Mouse (Mus musculus): ENCODE measurements around the gene Pdcd5. TPM values are rescaled to one million over a fixed set of nuclear protein-coding genes. Genes with fewer than 3 reads are reported as not detected.

Gene Pdcd5
- 117 and 120 TPM in 2 replicates for polyA plus RNA-seq (2012; rRNA removed)

GRCm38 (mm10) chr7:35647101-35647698, at the start of gene Pdcd5:
TSS of gene Pdcd5 (minus strand) at chr7:35647521.
- peak; percentile 96 for DNase-seq (ENCODE audit: low spot score)

GRCm38 (mm10) chr7:35692641-35693040, 45.3 kb upstream of the Pdcd5 start:
- DNase-seq (ENCODE audit: low spot score) = no peak

GRCm38 (mm10) chr7:35692117-35692516, 44.8 kb upstream of the Pdcd5 start:
- no peak for DNase-seq (ENCODE audit: low spot score)

- DNase-seq (ENCODE audit: low spot score) = no peak
Measured at GRCm38 (mm10) chr7:35688781-35689349, 41.5 kb upstream of the Pdcd5 start.

- no peak for DNase-seq (ENCODE audit: low spot score)
Measured at GRCm38 (mm10) chr7:35688276-35688675, 41.0 kb upstream of the Pdcd5 start.

- no peak for DNase-seq (ENCODE audit: low spot score)
Measured at GRCm38 (mm10) chr7:35687229-35687628, 39.9 kb upstream of the Pdcd5 start.

GRCm38 (mm10) chr7:35686756-35687155, 39.4 kb upstream of the Pdcd5 start:
- peak; percentile 49 for DNase-seq (ENCODE audit: low spot score)

- DNase-seq (ENCODE audit: low spot score) = no peak
Measured at GRCm38 (mm10) chr7:35686216-35686615, 38.9 kb upstream of the Pdcd5 start.

- no peak for DNase-seq (ENCODE audit: low spot score)
Measured at GRCm38 (mm10) chr7:35683409-35684122, 36.2 kb upstream of the Pdcd5 start.

GRCm38 (mm10) chr7:35681559-35681958, 34.2 kb upstream of the Pdcd5 start:
- DNase-seq (ENCODE audit: low spot score) = no peak

- DNase-seq (ENCODE audit: low spot score) = no peak
Measured at GRCm38 (mm10) chr7:35678976-35679375, 31.7 kb upstream of the Pdcd5 start.

GRCm38 (mm10) chr7:35668066-35669041, 21.0 kb upstream of the Pdcd5 start:
- DNase-seq (ENCODE audit: low spot score) = no peak

GRCm38 (mm10) chr7:35663790-35664376, 16.6 kb upstream of the Pdcd5 start:
- no peak for DNase-seq (ENCODE audit: low spot score)

- no peak for DNase-seq (ENCODE audit: low spot score)
Measured at GRCm38 (mm10) chr7:35659173-35659572, 11.9 kb upstream of the Pdcd5 start.

- no peak for DNase-seq (ENCODE audit: low spot score)
Measured at GRCm38 (mm10) chr7:35657829-35658228, 10.5 kb upstream of the Pdcd5 start.

GRCm38 (mm10) chr7:35651583-35652270, 4.4 kb upstream of the Pdcd5 start:
- no peak for DNase-seq (ENCODE audit: low spot score)

- DNase-seq (ENCODE audit: low spot score) = no peak
Measured at GRCm38 (mm10) chr7:35650716-35651410, 3.5 kb upstream of the Pdcd5 start.

- no peak for DNase-seq (ENCODE audit: low spot score)
Measured at GRCm38 (mm10) chr7:35649071-35649470, 1.8 kb upstream of the Pdcd5 start.

GRCm38 (mm10) chr7:35648239-35649069, 1.1 kb upstream of the Pdcd5 start:
- DNase-seq (ENCODE audit: low spot score) = no peak
